Mouse (Mus musculus): Measurements from ENCODE around the gene Anxa2.

The Anxa2 gene

DNA sequence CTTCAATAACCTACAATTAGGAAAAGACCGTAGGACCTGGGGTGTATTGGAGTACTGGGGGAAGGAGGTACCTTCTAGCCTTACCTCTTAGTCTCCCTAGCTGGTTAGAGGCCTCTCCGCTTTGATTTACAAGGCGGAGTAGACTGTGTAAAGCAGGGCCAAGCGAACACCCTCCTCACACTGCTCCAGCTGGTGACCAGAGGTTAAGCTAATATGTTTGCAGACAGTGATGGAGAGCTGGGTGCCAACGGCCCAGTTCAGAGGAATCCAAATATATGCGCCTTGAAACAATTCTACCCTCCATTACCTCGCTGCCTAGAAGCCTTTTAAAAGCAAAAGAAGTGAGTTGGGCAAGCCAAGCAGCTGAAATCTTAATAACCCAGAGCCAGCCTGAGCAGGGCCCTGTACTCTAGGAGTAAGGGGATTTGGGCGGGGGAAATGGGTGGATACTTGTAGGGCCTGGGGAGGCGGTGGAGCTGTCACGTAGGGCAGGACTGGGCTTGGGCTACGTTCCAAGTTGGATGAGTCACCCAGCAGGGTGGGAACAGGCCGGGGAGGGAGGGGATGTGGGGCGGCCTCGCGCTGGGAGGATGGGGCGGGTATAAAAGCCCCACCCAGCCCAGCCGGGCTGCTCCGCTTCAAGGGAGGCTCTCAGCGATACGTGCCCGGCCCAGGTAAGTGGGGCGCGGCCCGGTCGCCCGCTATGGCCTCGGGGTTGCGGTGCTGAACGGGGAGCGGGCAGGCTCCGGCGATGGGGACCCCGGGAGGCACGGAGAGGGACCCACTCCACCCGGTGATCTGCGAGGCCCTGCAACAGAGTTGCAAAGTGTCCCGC is at the start of gene Anxa2:
Gene Anxa2 (plus strand): TSS at position 555 of the 835 bp plus-strand sequence.
- DNase-seq (ENCODE audit: low spot score in 2 of 2) = peak; percentile 10 to 31

DNA sequence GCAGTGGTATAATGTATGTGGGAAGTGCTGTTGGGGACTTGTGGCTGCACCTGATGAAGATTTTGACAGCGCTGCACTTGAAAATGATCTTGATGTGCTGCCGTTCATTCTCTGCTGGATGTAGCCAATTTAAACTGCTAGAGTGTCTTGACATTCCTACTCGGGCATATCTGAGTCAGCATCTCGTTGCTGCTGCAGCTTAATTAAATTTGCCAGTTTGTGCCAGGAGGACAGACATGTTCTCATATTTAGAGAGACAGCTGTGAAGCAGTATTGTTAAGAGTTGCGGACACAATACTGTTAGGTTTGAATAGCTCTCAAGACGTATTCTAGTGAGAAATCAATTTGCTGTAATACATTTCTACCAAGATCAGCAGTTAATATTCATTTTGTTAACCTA is 48.7 kb upstream of the Anxa2 start:
- DNase-seq (ENCODE audit: low spot score in 2 of 2) = no peak

DNA sequence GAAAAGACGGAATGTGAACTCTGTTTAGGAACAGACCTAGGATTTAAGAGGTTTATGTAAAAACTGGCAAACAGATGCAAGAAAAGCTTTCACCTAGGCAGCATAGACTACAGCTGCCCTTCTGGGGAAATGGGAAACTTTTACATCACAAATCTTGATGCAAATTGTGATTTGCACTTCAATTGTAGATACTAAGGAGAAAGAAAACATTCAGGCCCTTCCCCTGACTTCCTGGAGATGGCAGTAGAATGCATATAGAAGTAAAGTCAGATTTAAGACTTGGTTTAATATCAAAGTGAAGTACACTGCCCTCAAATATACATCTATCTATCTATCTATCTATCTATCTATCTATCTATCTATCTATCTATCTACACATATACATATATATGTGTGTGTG is 33.9 kb upstream of the Anxa2 start:
- no peak for DNase-seq (ENCODE audit: low spot score in 2 of 2)

DNA sequence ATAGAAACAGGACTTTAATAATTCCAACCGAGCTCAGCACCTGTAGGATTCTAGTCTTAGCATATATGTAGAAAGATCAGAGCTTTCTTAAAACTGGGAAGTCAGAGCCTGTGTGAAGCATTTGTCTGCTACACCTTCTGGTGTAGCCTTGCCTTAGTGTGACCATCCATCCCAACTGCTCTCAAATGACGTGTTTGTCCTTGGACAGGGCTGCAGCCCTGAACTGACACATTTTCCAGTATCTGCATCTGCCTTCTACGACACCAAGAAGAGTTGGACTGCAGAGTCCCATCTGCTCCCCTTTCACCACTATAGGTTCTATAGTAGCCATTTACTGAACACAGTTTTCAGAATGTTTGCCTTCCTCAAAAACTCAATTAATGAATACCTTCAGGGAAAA is 22.9 kb upstream of the Anxa2 start:
- DNase-seq (ENCODE audit: low spot score in 2 of 2) = no peak

DNA sequence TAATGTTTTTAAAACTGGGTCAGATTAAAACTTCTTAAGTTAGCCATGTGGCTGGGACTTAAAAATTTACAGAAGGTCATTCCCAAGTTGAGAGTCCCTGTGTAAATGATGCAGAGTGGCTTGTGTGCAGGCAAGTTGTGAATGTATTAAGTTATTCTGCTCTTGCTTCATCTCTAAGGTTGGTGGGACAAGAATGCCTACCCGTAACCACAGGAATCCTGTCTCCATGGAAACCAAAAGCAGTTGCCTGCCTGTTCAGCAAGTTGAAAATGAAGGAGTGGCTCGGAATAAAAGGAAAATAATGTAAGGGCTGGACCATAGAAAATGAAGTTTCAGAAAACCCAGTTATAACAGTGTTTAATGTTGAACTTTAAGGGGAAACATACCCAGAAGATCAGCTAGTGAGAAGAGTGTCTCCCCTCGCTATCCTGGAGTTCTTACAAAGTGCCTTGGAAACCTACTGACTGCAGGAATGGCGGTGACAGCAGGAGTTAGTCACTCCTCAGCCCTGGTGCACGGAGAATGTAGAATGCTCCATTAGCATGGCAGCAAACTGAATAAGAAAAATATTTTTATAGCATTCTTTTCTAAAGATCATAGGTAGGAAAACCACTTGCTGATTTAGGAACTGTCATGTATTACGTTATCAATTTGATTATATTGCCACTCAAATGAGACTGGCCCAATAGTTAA is 21.4 kb upstream of the Anxa2 start:
- DNase-seq (ENCODE audit: low spot score in 2 of 2) = no peak

DNA sequence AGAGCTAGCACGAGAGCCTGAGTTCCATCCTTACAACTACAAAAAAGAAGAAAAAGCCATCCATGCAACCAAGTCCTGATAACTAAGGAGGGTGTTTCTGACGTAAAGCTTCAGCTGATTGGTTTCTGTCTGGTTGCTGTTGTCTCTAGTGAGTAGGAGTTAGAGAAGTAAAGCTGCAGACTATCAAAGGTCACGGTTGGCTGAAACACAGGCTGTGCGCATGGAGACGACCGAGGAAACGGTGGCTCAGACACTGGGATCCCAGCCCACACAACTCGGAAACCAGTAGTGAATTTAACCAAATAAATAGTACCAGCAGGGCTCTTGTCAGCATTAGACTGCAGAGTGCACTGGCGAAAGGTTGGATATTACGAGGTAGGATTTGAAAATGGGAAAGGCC is 18.2 kb upstream of the Anxa2 start:
- DNase-seq (ENCODE audit: low spot score in 2 of 2) = no peak

DNA sequence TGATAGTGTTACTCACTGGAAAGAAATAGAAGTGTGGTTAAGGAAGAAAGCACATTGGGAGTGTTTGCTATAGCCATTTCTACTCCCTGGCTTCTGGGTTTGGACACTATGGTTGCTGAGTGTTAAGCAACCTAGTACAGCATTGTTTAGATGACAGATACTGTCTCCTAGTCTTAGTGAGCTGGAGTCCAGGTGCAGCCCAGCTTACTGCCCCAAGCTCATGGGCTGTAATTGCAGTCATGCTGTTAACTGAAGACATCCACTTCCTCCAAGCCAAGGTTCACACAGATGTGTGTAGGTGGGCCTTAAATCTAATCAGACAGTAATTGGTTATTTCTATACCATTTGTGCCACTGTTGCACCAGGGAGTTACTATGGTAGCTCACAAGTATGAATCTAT is 17.8 kb upstream of the Anxa2 start:
- DNase-seq (ENCODE audit: low spot score in 2 of 2) = no peak

DNA sequence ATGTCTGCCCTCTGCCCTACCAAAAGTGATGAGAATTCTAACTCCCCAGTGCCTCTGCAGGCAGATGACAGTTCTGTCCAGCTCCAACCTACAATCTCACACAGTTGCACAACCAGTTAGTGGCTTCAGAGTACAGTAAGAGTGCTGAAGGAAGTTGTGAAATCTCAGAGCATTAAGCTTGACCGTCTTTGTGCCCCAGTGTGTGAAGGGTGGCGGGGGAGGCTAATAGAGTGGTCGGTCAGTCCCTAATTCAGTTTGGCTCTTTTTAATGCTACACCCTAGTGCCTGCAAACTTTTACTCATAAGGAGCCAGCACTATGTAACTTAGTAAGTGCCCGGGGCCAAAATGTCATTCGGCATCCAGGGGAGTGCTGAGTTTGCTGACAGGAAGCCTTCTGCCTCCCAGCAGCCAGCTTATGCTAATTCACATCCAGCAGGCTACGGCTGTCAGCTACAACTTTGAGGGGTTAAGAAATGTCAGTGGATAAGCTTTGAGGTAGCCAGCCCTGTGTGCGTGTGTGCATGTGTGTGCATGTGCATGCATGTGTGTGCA is 13.5 kb upstream of the Anxa2 start:
- no peak for DNase-seq (ENCODE audit: low spot score in 2 of 2)

DNA sequence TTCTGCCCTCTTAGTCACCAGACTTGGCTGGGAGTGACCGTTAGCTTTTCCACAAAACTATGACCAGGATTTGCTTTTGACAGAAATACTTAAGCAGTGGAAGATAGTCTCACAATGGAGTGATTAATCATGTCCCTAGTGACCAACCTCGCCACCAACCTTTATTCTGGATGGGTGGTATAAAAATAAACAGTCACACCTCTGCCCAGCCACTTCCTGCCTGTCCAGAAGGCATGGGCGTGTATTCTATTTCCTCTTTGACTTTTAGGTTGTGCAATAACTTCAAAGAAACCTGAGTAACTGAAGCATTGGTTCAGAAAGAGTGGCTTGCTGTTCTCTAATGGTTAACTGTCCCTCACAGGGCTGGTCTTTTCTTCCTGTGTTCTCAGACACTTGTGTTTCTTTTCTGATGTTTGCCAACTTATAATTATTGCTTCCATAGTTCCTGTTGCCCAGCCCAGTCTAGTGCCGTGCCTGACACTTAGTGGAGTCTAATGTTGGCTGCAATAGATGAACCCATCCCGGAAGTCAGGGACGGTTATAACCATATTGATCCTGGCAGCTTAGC is 10.9 kb upstream of the Anxa2 start:
- no peak for DNase-seq (ENCODE audit: low spot score in 2 of 2)

DNA sequence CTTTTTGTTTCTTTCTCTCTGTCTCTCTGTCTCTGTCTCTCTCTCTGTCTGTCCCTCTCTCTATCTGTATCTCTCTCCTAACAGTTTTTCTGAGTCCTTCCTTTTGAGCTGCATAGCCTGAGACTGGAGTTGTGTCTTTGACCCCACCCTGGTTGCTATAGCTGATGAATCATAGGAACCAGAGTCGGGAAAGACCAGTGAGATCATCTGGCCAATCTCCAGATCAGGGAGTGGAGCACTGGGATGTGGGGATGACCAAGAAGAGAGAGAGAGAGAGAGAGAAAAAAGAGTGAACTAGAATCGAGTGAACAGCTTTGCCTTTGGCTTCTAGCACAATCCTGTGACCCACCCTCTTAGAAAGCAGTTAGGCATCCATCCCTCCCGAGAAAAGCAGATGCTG is 10.2 kb upstream of the Anxa2 start:
- DNase-seq (ENCODE audit: low spot score in 2 of 2) = no peak

DNA sequence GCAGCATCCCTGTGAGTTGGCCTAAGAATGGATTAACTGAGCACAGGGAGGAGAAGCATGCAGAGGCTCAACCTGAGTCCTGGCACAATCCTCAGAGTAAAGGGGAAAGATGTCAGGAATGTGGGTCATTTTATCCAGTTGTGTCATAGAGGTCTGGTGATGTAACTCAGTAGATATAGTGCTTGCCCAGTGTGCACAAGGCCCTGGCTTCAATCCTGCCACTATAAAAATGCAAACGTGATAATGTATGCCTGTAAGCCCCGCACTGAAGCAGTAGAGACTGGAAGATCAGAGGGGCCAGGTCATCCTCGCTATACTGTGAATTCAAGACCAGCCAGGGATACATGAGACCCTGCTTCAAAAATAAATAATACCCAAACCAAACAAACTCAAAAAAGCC is 4.6 kb upstream of the Anxa2 start:
- DNase-seq (ENCODE audit: low spot score in 2 of 2) = no peak

DNA sequence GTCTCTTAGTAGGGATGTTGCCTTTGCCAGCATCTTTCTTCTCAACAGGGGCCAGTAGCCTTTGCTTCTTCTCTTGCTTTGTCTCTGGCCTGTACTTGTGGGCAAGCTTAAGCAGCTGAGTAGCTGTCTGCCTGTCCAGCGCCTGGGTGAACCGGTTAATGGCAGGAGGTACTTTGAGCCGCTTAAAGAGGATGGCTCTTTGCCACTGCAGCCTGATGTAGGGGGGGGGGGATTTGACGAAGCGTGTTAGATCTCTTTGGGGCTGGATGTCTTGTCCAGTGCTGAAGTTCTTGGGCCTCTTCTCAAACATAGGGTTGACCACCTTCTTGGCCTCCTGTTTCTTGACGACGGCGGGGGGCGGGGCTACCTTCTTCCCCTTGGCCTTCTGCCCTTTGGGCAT is 2.8 kb upstream of the Anxa2 start:
- no peak for DNase-seq (ENCODE audit: low spot score in 2 of 2)

DNA sequence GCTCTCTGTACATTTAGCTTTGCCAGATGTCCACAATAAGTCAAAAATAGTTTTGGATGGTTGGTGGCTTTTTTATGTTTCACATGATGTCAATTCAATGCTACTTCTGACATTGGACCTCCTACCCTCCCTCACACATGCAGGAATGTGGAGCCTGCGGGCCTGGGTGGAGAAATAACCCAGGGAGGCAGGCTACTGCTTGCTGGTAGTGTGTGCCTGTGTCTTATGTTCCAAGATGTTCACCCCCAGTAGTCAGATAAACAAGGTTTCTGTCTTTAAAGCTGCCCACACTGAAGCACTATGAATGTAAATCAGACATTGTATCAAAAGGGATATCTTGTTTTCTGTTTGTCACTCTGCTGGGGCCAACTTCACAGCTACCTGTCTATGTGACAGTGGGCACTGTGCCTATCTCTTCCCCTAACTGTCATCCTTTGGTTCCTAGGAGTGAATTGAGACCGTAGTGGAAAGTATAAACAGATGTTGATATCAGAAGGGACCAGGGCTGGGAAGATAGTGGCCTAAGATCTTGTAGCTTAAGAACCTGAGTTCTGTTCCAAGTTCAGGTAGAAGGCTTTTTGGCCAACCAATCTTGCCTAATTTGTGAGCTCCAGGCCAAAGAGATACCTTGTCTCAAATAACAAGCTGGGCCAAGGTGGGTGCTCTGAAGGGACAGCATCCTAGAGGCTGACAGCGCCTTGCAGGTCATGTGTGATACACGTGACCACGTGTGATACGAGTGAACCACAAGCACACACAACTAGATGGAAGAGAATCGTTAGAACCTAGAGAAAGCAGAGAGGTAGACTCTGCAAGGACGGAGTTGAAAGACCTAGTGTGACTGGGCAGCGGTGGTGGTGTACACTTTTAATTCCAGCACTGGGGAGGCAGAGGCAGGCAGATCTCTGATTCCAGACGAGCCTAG is 1.3 kb upstream of the Anxa2 start:
- DNase-seq (ENCODE audit: low spot score in 2 of 2) = no peak

DNA sequence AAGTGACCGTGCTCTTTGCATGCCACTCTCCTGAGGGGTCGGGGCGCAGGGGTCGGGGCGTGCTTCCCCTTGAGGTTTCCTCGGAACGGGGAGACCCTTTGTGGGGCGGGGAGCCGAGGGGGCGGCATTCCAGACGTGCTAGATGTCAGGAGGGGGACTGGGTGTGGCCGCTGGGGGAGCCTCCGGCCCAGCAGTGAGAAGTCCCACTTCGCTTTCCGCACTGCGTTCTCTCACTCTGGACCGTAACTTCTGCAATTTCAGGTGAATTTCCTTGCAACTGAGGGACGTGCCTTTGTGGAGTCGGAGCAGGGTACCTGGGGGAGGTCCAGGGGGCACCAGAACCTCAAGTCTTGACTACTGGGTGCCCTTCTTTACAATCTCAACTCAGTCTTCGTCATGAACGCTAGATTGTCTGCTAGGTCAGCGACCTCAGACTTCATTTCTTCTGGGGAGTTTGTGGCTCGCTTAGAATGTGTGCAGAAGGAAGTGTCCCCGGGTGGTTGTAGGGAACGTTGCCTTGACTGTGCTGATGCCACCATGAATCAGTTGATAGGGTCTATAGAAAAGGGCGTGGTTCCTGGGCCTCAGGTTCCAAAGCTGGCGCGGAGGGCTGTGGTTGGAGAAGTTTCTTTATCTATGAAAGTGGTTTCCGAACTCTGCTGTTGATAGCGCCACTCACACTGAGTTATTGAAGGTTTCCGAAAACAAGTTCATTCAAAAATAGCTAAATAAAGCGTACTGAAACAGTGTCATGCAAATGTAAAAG is 664 bp downstream of the Anxa2 start:
- no peak for DNase-seq (ENCODE audit: low spot score in 2 of 2)

DNA sequence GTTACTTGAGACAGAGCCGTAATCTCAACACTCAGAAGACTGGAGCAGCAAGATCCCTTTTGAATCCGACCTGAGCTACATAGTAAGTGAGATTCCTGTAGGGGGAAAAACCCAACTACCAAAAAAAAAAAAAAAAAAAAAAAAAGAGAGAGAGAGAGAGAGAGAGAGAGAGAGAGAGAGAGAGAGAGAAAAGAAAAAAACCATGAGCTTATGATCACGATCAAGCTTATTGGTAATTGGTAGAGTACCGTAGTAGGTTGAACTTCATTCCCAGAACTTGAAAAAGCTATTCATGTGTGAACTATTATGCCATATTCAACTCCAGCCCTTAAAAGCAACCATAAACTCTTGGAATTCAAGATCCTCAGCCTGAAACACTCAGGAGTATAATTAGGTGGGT is 1.3 kb downstream of the Anxa2 start:
- no peak for DNase-seq (ENCODE audit: low spot score in 2 of 2)

DNA sequence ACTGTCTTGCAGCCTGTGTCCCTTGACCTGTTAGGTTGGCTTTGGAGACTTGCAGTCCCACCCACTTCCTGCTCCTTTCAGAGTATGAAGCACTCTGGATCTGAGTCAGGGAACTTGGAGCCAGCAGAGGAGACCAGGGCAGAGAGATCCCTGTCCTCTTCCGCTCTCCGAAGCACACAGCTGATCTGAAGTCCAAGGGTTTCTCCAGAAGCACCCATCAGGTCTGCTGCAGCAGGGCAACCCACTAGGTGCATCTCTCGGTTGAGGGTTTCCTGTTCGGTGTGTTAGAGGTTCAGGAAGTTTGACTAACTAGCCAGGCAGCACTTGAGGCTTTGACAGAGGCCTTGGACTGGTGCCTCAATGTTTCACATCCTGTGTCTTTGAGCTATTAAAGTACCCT is 2.0 kb downstream of the Anxa2 start:
- no peak for DNase-seq (ENCODE audit: low spot score in 2 of 2)

DNA sequence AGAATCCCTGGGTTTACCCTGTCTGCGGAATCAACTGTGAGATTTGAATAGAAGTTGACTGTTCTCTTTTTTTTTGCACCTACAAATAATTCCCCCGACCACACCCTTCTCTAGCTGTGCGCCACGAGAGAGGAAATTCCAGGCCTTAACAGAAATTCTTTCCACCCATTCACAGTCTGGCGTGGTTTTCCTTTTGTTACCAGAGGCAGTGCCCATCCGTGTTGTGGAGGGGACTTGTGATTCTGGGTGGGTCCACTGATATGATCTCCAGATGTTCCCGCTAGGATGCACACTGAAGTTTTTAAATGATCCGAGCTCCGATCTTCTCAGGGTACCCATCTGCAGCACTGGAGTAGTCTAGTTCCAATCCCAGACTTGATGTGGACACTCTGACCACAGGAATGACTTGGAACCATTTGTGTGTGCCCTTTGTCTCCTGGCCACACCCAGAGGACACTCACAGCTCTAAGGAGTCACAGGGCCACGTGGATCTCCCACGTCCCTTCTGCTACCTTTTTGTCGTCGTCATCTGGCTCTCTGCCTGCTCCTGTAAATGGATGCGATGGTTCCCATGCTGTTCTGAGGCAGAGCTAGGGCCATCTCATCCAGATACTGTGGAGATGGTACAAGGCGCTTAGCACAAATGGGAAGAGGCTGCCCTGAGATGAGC is 3.1 kb downstream of the Anxa2 start:
- no peak for DNase-seq (ENCODE audit: low spot score in 2 of 2)

DNA sequence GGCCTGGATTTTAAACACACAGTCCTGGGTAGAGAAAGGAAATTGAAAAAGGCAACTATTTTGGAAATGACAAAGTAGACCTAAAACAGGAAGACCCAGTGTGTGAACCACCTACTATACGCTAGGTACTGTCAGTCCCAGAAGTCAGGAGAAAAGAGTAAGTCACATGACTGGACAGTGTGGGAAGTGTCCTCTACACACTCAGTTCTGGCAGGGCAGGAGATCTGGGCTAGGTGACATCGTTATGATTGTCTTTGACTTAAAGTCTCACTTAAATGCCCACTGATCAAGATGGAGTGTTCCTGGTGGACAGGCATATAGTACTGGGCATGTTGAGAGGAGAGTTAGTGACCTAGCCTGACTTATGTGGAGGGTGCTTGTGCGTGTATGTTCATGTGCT is 3.7 kb downstream of the Anxa2 start:
- no peak for DNase-seq (ENCODE audit: low spot score in 2 of 2)

DNA sequence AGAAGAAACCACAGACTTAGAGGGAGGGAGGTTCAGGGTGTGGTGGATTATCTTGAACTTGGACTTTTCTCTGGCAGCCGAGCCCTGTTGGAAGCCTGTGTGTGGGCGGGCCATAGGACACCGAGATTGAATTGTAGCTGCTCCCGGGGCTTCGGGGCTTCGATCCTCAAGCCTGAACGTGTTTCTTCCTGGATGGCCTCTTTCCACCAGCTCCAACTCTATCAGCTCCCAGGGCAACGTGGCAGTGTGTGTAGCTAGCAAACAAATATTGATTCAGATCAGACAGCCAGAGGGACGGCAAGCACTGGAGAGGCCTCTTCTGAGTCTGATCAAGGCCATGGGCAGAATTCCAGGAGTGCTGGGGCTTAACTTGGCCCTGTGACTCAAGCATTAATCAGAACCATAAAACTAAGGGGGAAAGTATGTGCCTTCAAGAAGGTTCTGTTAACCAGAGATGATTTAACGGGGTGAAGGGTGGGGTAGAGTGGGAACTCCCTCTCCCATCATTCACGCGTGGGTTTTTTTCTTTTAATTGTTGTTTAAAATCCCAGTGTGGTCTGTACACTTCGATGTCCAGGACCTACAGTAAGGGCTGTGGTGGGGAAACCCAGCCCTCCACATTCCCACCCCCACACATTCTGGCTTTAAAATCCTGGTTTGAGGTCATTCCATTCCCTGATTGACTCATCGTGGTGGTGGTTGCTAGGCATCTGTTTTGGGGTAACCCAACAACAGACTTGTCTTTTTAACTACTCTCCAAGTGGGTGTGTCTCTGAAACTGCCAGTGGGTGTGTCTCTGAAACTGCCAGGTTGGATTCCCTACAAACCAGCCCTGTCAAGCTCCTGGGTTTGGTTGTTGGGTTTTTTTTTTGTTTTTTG is 4.6 kb downstream of the Anxa2 start:
- DNase-seq (ENCODE audit: low spot score in 2 of 2) = no peak
